ENCODE assay signal across 25 mouse cellular contexts in genomic region chr8:54932306-54932705, GRCm38 (mm10). TPM values are rescaled to one million over a fixed set of nuclear protein-coding genes. Genes with fewer than 3 reads are reported as not detected.
DNase-seq lines count a peak whose midpoint lies in the region; ATAC-seq and TF ChIP-seq lines count a peak whose summit lies in the region.
"Had no signal": no experiment of that assay in that cellular context is flagged by ENCODE, and none has a peak within 500 bp of the region (broad histone marks: within the 10 kb centered on the region; RNA-seq: fewer than 3 reads in every experiment).

No protein-coding gene starts in this region.

- 58% methylated on average over 2 of the region's 2 CpGs for whole genome bisulfite sequencing in limb, embryonic 12.5 days
- WGBS in limb, embryonic 10.5 days = 80% methylated on average over 2 of the region's 2 CpGs
- WGBS in embryonic facial prominence, embryonic 15.5 days = 45% methylated on average over 2 of the region's 2 CpGs
- 64% methylated on average over 2 of the region's 2 CpGs for WGBS in limb, embryonic 14.5 days
- WGBS in forebrain, postnatal 0 days = 75% methylated on average over 2 of the region's 2 CpGs

- no peaks in the 10 kb centered on the region for H3K9me3 ChIP-seq in limb, embryonic 12.5 days
- no peaks in the 10 kb centered on the region for H3K9me3 ChIP-seq in limb, embryonic 10.5 days (replicated peaks)
- H3K9me3 ChIP-seq in embryonic facial prominence, embryonic 15.5 days (replicated peaks) = no peaks in the 10 kb centered on the region
- H3K9me3 ChIP-seq in limb, embryonic 14.5 days (ENCODE audit: control insufficient read depth, low read length) = no peaks in the 10 kb centered on the region
- no peaks in the 10 kb centered on the region for H3K9me3 ChIP-seq in forebrain, postnatal 0 days (ENCODE audit: low read length)
- H3K9me3 ChIP-seq: embryonic facial prominence, embryonic 13.5 days; forebrain, embryonic 10.5 days; forebrain, embryonic 12.5 days had no signal

- no peak overlapping the region for H3K4me3 ChIP-seq in limb, embryonic 12.5 days (replicated peaks)
- no peak overlapping the region for H3K4me3 ChIP-seq in limb, embryonic 10.5 days
- no peak overlapping the region for H3K4me3 ChIP-seq in embryonic facial prominence, embryonic 15.5 days (replicated peaks)
- H3K4me3 ChIP-seq in limb, embryonic 14.5 days (replicated peaks; ENCODE audit: low read length) = no peak overlapping the region
- H3K4me3 ChIP-seq in forebrain, postnatal 0 days (ENCODE audit: low read depth, low read length) = no peak overlapping the region
- H3K4me3 ChIP-seq: embryonic facial prominence, embryonic 13.5 days; erythroblast, embryonic 14.5 days; forebrain, embryonic 10.5 days; forebrain, embryonic 12.5 days had no signal

- no peak for TF ChIP-seq CTCF in forebrain, postnatal 0 days (IDR thresholded peaks at IDR 0.05; ENCODE audit: low read depth)

- no peaks in the 10 kb centered on the region for H3K36me3 ChIP-seq in limb, embryonic 12.5 days
- H3K36me3 ChIP-seq in limb, embryonic 10.5 days = no peaks in the 10 kb centered on the region
- H3K36me3 ChIP-seq in embryonic facial prominence, embryonic 15.5 days = no peaks in the 10 kb centered on the region
- H3K36me3 ChIP-seq in limb, embryonic 14.5 days (ENCODE audit: control insufficient read depth, insufficient read depth, low read length) = no peaks in the 10 kb centered on the region
- H3K36me3 ChIP-seq in forebrain, postnatal 0 days (ENCODE audit: insufficient read depth) = no peaks in the 10 kb centered on the region
- H3K36me3 ChIP-seq: embryonic facial prominence, embryonic 13.5 days; forebrain, embryonic 10.5 days; forebrain, embryonic 12.5 days had no signal

- H3K9ac ChIP-seq in limb, embryonic 12.5 days (replicated peaks) = no peak overlapping the region
- no peak overlapping the region for H3K9ac ChIP-seq in embryonic facial prominence, embryonic 15.5 days
- no peak overlapping the region for H3K9ac ChIP-seq in limb, embryonic 14.5 days (ENCODE audit: low read depth, low read length, severe bottlenecking)
- no peak overlapping the region for H3K9ac ChIP-seq in forebrain, postnatal 0 days
- H3K9ac ChIP-seq: embryonic facial prominence, embryonic 13.5 days; forebrain, embryonic 12.5 days had no signal

- no peak for DNase-seq in limb, embryonic 10.5 days (ENCODE audit: low spot score)
- peak; percentile 4 for DNase-seq in forelimb bud, embryonic 11.5 days (ENCODE audit: low read depth, low spot score)
- DNase-seq in limb, embryonic 14.5 days (ENCODE audit: low spot score) = peak; percentile 7
- DNase-seq in forebrain, postnatal 0 days = no peak
- DNase-seq: adrenal gland, adult 2 months; adrenal gland, postnatal 10 days; adrenal gland, postnatal 25 days; cerebellum, adult 11 months; cerebellum, adult 18-20 months; cerebellum, adult 8-10 months; cerebellum, adult 9-11 months; cerebellum, postnatal 14 days; cerebellum, postnatal 36 days had no signal

- H3K4me1 ChIP-seq in limb, embryonic 12.5 days (replicated peaks) = no peaks in the 10 kb centered on the region
- H3K4me1 ChIP-seq in limb, embryonic 10.5 days = no peaks in the 10 kb centered on the region
- H3K4me1 ChIP-seq in embryonic facial prominence, embryonic 15.5 days = no peaks in the 10 kb centered on the region
- H3K4me1 ChIP-seq in limb, embryonic 14.5 days (ENCODE audit: control insufficient read depth, insufficient read depth, low read length) = no peaks in the 10 kb centered on the region
- no peaks in the 10 kb centered on the region for H3K4me1 ChIP-seq in forebrain, postnatal 0 days (ENCODE audit: insufficient read depth)
- H3K4me1 ChIP-seq: embryonic facial prominence, embryonic 13.5 days; forebrain, embryonic 10.5 days had no signal

- TF ChIP-seq POLR2A in limb, embryonic 14.5 days (IDR thresholded peaks at IDR 0.05; ENCODE audit: borderline replicate concordance, extremely low read depth, insufficient read depth, insufficient read length) = no peak

- peak; percentile 15; the same call in 1 of the 2 replicates for ATAC-seq in limb, embryonic 12.5 days (ENCODE audit: insufficient number of reproducible peaks, insufficient read depth, low FRiP score, low TSS enrichment, low read depth)
- peak; percentile 34; the same call in 1 of the 2 replicates for ATAC-seq in embryonic facial prominence, embryonic 15.5 days (ENCODE audit: insufficient number of reproducible peaks, low FRiP score, low TSS enrichment, low read depth)
- ATAC-seq in limb, embryonic 14.5 days (ENCODE audit: low FRiP score, low read depth) = peak; percentile 47; the same call in 1 of the 2 replicates
- no peak for ATAC-seq in forebrain, postnatal 0 days
- ATAC-seq in frontal cortex, adult (ENCODE audit: low TSS enrichment) = no peak
- ATAC-seq: forebrain, embryonic 14.5 days; forebrain, embryonic 16.5 days had no signal

- H3K4me2 ChIP-seq in limb, embryonic 12.5 days = no peak overlapping the region
- H3K4me2 ChIP-seq in embryonic facial prominence, embryonic 15.5 days (replicated peaks) = no peak overlapping the region
- H3K4me2 ChIP-seq in limb, embryonic 14.5 days (replicated peaks; ENCODE audit: low read depth, low read length, severe bottlenecking) = no peak overlapping the region
- no peak overlapping the region for H3K4me2 ChIP-seq in forebrain, postnatal 0 days (ENCODE audit: low read depth)
- H3K4me2 ChIP-seq: embryonic facial prominence, embryonic 13.5 days; forebrain, embryonic 12.5 days had no signal

- H3K27ac ChIP-seq in limb, embryonic 12.5 days = no peak overlapping the region
- H3K27ac ChIP-seq in limb, embryonic 10.5 days = no peak overlapping the region
- H3K27ac ChIP-seq in embryonic facial prominence, embryonic 15.5 days (replicated peaks) = no peak overlapping the region
- H3K27ac ChIP-seq in limb, embryonic 14.5 days (replicated peaks; ENCODE audit: low read depth, low read length) = no peak overlapping the region
- H3K27ac ChIP-seq in forebrain, postnatal 0 days (ENCODE audit: low read depth, low read length) = no peak overlapping the region
- H3K27ac ChIP-seq: embryonic facial prominence, embryonic 13.5 days; forebrain, embryonic 10.5 days; forebrain, embryonic 12.5 days had no signal

- no peaks in the 10 kb centered on the region for H3K27me3 ChIP-seq in limb, embryonic 12.5 days
- no peaks in the 10 kb centered on the region for H3K27me3 ChIP-seq in limb, embryonic 10.5 days (ENCODE audit: low read depth, poor library complexity, severe bottlenecking)
- H3K27me3 ChIP-seq in embryonic facial prominence, embryonic 15.5 days = no peaks in the 10 kb centered on the region
- H3K27me3 ChIP-seq in limb, embryonic 14.5 days (ENCODE audit: control insufficient read depth, insufficient read depth, low read length) = no peaks in the 10 kb centered on the region
- H3K27me3 ChIP-seq in forebrain, postnatal 0 days (ENCODE audit: insufficient read depth, low read length) = no peaks in the 10 kb centered on the region
- H3K27me3 ChIP-seq: embryonic facial prominence, embryonic 13.5 days; forebrain, embryonic 12.5 days had no signal

RNA-seq across cellular contexts. Expression of gene Gpm6a, which starts 22.3 kb away (rescaled TPM):
- 5.4 and 5.8 TPM in 2 replicates for polyA plus RNA-seq in limb, embryonic 12.5 days (2016; fragmentation: Nextera tagmentation; extraction: Ambion mirVana)
- 1.2 and 2.2 TPM in 2 replicates for polyA plus RNA-seq in limb, embryonic 10.5 days (2016; fragmentation: Nextera tagmentation; extraction: Ambion mirVana)
- 12.8 and 17.1 TPM in 2 replicates for polyA plus RNA-seq in embryonic facial prominence, embryonic 15.5 days (2015; fragmentation: Nextera tagmentation; extraction: Ambion mirVana)
- polyA plus RNA-seq in limb, embryonic 14.5 days (2012; rRNA removed) = 1.5 and 2.3 TPM in 2 replicates
- polyA plus RNA-seq in limb, embryonic 14.5 days (2014; fragmentation: Nextera tagmentation; extraction: Ambion mirVana) = 3.3 and 3.6 TPM in 2 replicates
- total RNA-seq in forebrain, postnatal 0 days (2014; rRNA removed) = 1,306 and 1,346 TPM in 2 replicates
- 660 and 667 TPM in 2 replicates for polyA plus RNA-seq in forebrain, postnatal 0 days (2015; fragmentation: Nextera tagmentation; extraction: Ambion mirVana)
- total RNA-seq: common myeloid progenitor, adult 5-6 weeks; MEL had no signal
- polyA plus RNA-seq: C2C12; erythroblast, embryonic 14.5 days had no signal

RNA-seq across cellular contexts. Expression of gene Wdr17, which starts 45.3 kb away (rescaled TPM):
- polyA plus RNA-seq in limb, embryonic 12.5 days (2016; fragmentation: Nextera tagmentation; extraction: Ambion mirVana) = 2.6 and 2.7 TPM in 2 replicates
- 1.7 and 1.9 TPM in 2 replicates for polyA plus RNA-seq in limb, embryonic 10.5 days (2016; fragmentation: Nextera tagmentation; extraction: Ambion mirVana)
- polyA plus RNA-seq in embryonic facial prominence, embryonic 15.5 days (2015; fragmentation: Nextera tagmentation; extraction: Ambion mirVana) = 0.56 and 2.4 TPM in 2 replicates
- polyA plus RNA-seq in limb, embryonic 14.5 days (2012; rRNA removed) = 0.41 and 0.86 TPM in 2 replicates
- 0.51 and 1.0 TPM in 2 replicates for polyA plus RNA-seq in limb, embryonic 14.5 days (2014; fragmentation: Nextera tagmentation; extraction: Ambion mirVana)
- total RNA-seq in forebrain, postnatal 0 days (2014; rRNA removed) = 24.3 and 30.4 TPM in 2 replicates
- 17.8 and 18.1 TPM in 2 replicates for polyA plus RNA-seq in forebrain, postnatal 0 days (2015; fragmentation: Nextera tagmentation; extraction: Ambion mirVana)
- total RNA-seq: common myeloid progenitor, adult 5-6 weeks; MEL had no signal
- polyA plus RNA-seq: adrenal gland, adult 2 months; C2C12; erythroblast, embryonic 14.5 days had no signal

Comparison
In these comparisons a context has a peak if more than half of its experiments do, and no peak if none do; other contexts are left out.
1. DNase-seq: peak in forelimb bud, embryonic 11.5 days (single experiment) and limb, embryonic 14.5 days (single experiment); none in limb, embryonic 10.5 days (single experiment) and forebrain, postnatal 0 days (single experiment).
2. ATAC-seq: peak in limb, embryonic 12.5 days (single experiment), embryonic facial prominence, embryonic 15.5 days (single experiment) and limb, embryonic 14.5 days (single experiment); none in forebrain, postnatal 0 days (single experiment) and frontal cortex, adult (single experiment).
3. RNA of gene Gpm6a, which starts 22.3 kb away (polyA plus RNA-seq): 660 to 667 TPM in forebrain, postnatal 0 days; 12.8 to 17.1 TPM in embryonic facial prominence, embryonic 15.5 days, 5.4 to 5.8 TPM in limb, embryonic 12.5 days, 1.5 to 3.6 TPM in limb, embryonic 14.5 days and 1.2 to 2.2 TPM in limb, embryonic 10.5 days; every median in the first group is over 10 times any median in the second.